Mouse (Mus musculus): ENCODE data around the gene Tfec. TPM values are rescaled to one million over a fixed set of nuclear protein-coding genes. Genes with fewer than 3 reads are reported as not detected.

Gene Tfec
- polyA plus RNA-seq, 1 experiment from 2014 or later = 0.56 TPM

- Histone ChIP-seq H3K27ac (no peak overlapping the region), H3K4me3 (replicated peaks; ENCODE audit: low read length) (no peak overlapping the region), H3K4me2 (replicated peaks) (no peak overlapping the region), H3K9ac (no peak overlapping the region), H3K27me3 (ENCODE audit: control insufficient read depth, insufficient read depth, low read length) (no peaks in the 10 kb centered on the region), H3K36me3 (replicated peaks; ENCODE audit: control insufficient read depth, insufficient read depth) (no peaks in the 10 kb centered on the region), H3K9me3 (ENCODE audit: control insufficient read depth, low read length) (no peaks in the 10 kb centered on the region), H3K4me1 (replicated peaks; ENCODE audit: control insufficient read depth, insufficient read depth, low read length) (no peaks in the 10 kb centered on the region)
- ATAC-seq (ENCODE audit: low FRiP score) (no peak), DNase-seq (ENCODE audit: low spot score) (no peak)
- WGBS = 57% methylated on average over 2 of the region's 2 CpGs
Measured at GRCm38 (mm10) chr6:16870067-16870466, 28.2 kb downstream of the Tfec start.

GRCm38 (mm10) chr6:16868314-16868713 is 29.9 kb downstream of the Tfec start:
- Histone ChIP-seq H3K27ac (no peak overlapping the region), H3K27me3 (ENCODE audit: control insufficient read depth, insufficient read depth, low read length) (no peaks in the 10 kb centered on the region), H3K36me3 (replicated peaks; ENCODE audit: control insufficient read depth, insufficient read depth) (no peaks in the 10 kb centered on the region), H3K4me2 (replicated peaks) (no peak overlapping the region), H3K4me1 (replicated peaks; ENCODE audit: control insufficient read depth, insufficient read depth, low read length) (no peaks in the 10 kb centered on the region), H3K9ac (no peak overlapping the region), H3K9me3 (ENCODE audit: control insufficient read depth, low read length) (no peaks in the 10 kb centered on the region), H3K4me3 (replicated peaks; ENCODE audit: low read length) (no peak overlapping the region)
- no peak for ATAC-seq (ENCODE audit: low FRiP score)
- DNase-seq (ENCODE audit: low spot score) = no peak
- WGBS = 82% methylated on average over 2 of the region's 2 CpGs

- no peak for ATAC-seq (ENCODE audit: low FRiP score)
- no peak overlapping the region for H3K27ac ChIP-seq
- no peaks in the 10 kb centered on the region for H3K36me3 ChIP-seq (replicated peaks; ENCODE audit: control insufficient read depth, insufficient read depth)
- no peak overlapping the region for H3K4me3 ChIP-seq (replicated peaks; ENCODE audit: low read length)
- H3K4me2 ChIP-seq (replicated peaks) = no peak overlapping the region
- no peaks in the 10 kb centered on the region for H3K9me3 ChIP-seq (ENCODE audit: control insufficient read depth, low read length)
- WGBS = 95% methylated on average over 6 of the region's 6 CpGs
- H3K27me3 ChIP-seq (ENCODE audit: control insufficient read depth, insufficient read depth, low read length) = no peaks in the 10 kb centered on the region
- H3K4me1 ChIP-seq (replicated peaks; ENCODE audit: control insufficient read depth, insufficient read depth, low read length) = no peaks in the 10 kb centered on the region
- DNase-seq (ENCODE audit: low spot score) = no peak
- H3K9ac ChIP-seq = no peak overlapping the region
Measured at GRCm38 (mm10) chr6:16862753-16863508, 35.3 kb downstream of the Tfec start.

- Histone ChIP-seq H3K4me2 (replicated peaks) (no peak overlapping the region), H3K4me1 (replicated peaks; ENCODE audit: control insufficient read depth, insufficient read depth, low read length) (no peaks in the 10 kb centered on the region), H3K4me3 (replicated peaks; ENCODE audit: low read length) (no peak overlapping the region), H3K9ac (no peak overlapping the region), H3K36me3 (replicated peaks; ENCODE audit: control insufficient read depth, insufficient read depth) (no peaks in the 10 kb centered on the region), H3K9me3 (ENCODE audit: control insufficient read depth, low read length) (no peaks in the 10 kb centered on the region), H3K27me3 (ENCODE audit: control insufficient read depth, insufficient read depth, low read length) (no peaks in the 10 kb centered on the region), H3K27ac (no peak overlapping the region)
- ATAC-seq (ENCODE audit: low FRiP score) = no peak
- WGBS = 93% methylated on average over 3 of the region's 3 CpGs
- no peak for DNase-seq (ENCODE audit: low spot score)
Measured at GRCm38 (mm10) chr6:16862050-16862449, 36.2 kb downstream of the Tfec start.

- no peaks in the 10 kb centered on the region for H3K36me3 ChIP-seq (replicated peaks; ENCODE audit: control insufficient read depth, insufficient read depth)
- H3K9me3 ChIP-seq (ENCODE audit: control insufficient read depth, low read length) = no peaks in the 10 kb centered on the region
- WGBS = 89% methylated on average over 7 of the region's 7 CpGs
- no peaks in the 10 kb centered on the region for H3K27me3 ChIP-seq (ENCODE audit: control insufficient read depth, insufficient read depth, low read length)
- no peak for ATAC-seq (ENCODE audit: low FRiP score)
- no peak overlapping the region for H3K4me2 ChIP-seq (replicated peaks)
- H3K9ac ChIP-seq = no peak overlapping the region
- H3K27ac ChIP-seq = no peak overlapping the region
- no peaks in the 10 kb centered on the region for H3K4me1 ChIP-seq (replicated peaks; ENCODE audit: control insufficient read depth, insufficient read depth, low read length)
- no peak for DNase-seq (ENCODE audit: low spot score)
- H3K4me3 ChIP-seq (replicated peaks; ENCODE audit: low read length) = no peak overlapping the region
Measured at GRCm38 (mm10) chr6:16855879-16856545, 42.2 kb downstream of the Tfec start.

- no peak overlapping the region for H3K4me3 ChIP-seq (replicated peaks; ENCODE audit: low read length)
- H3K4me2 ChIP-seq (replicated peaks) = no peak overlapping the region
- 85% methylated on average over 9 of the region's 9 CpGs for WGBS
- H3K9ac ChIP-seq = no peak overlapping the region
- no peaks in the 10 kb centered on the region for H3K27me3 ChIP-seq (ENCODE audit: control insufficient read depth, insufficient read depth, low read length)
- ATAC-seq (ENCODE audit: low FRiP score) = no peak
- no peaks in the 10 kb centered on the region for H3K4me1 ChIP-seq (replicated peaks; ENCODE audit: control insufficient read depth, insufficient read depth, low read length)
- no peaks in the 10 kb centered on the region for H3K9me3 ChIP-seq (ENCODE audit: control insufficient read depth, low read length)
- DNase-seq (ENCODE audit: low spot score) = no peak
- H3K36me3 ChIP-seq (replicated peaks; ENCODE audit: control insufficient read depth, insufficient read depth) = no peaks in the 10 kb centered on the region
- H3K27ac ChIP-seq = no peak overlapping the region
Measured at GRCm38 (mm10) chr6:16854977-16855376, 43.3 kb downstream of the Tfec start.

GRCm38 (mm10) chr6:16846521-16846920 is 51.7 kb downstream of the Tfec start:
- DNase-seq (ENCODE audit: low spot score) (no peak), ATAC-seq (ENCODE audit: low FRiP score) (no peak)
- Histone ChIP-seq H3K27me3 (ENCODE audit: control insufficient read depth, insufficient read depth, low read length) (no peaks in the 10 kb centered on the region), H3K4me2 (replicated peaks) (no peak overlapping the region), H3K36me3 (replicated peaks; ENCODE audit: control insufficient read depth, insufficient read depth) (no peaks in the 10 kb centered on the region), H3K4me3 (replicated peaks; ENCODE audit: low read length) (no peak overlapping the region), H3K4me1 (replicated peaks; ENCODE audit: control insufficient read depth, insufficient read depth, low read length) (no peaks in the 10 kb centered on the region), H3K27ac (no peak overlapping the region), H3K9ac (no peak overlapping the region), H3K9me3 (ENCODE audit: control insufficient read depth, low read length) (no peaks in the 10 kb centered on the region)
- WGBS = 89% methylated on average over 7 of the region's 7 CpGs

GRCm38 (mm10) chr6:16835631-16836030 is 62.6 kb downstream of the Tfec start:
- H3K9ac ChIP-seq = no peak overlapping the region
- WGBS = 85% methylated on average over 1 of the region's 1 CpGs
- no peaks in the 10 kb centered on the region for H3K9me3 ChIP-seq (ENCODE audit: control insufficient read depth, low read length)
- H3K36me3 ChIP-seq (replicated peaks; ENCODE audit: control insufficient read depth, insufficient read depth) = no peaks in the 10 kb centered on the region
- ATAC-seq (ENCODE audit: low FRiP score) = no peak
- no peaks in the 10 kb centered on the region for H3K4me1 ChIP-seq (replicated peaks; ENCODE audit: control insufficient read depth, insufficient read depth, low read length)
- H3K4me2 ChIP-seq (replicated peaks) = no peak overlapping the region
- H3K27ac ChIP-seq = no peak overlapping the region
- DNase-seq (ENCODE audit: low spot score) = no peak
- no peak overlapping the region for H3K4me3 ChIP-seq (replicated peaks; ENCODE audit: low read length)
- no peaks in the 10 kb centered on the region for H3K27me3 ChIP-seq (ENCODE audit: control insufficient read depth, insufficient read depth, low read length)

GRCm38 (mm10) chr6:16828304-16828703 is 69.9 kb downstream of the Tfec start:
- Histone ChIP-seq H3K4me1 (replicated peaks; ENCODE audit: control insufficient read depth, insufficient read depth, low read length) (no peaks in the 10 kb centered on the region), H3K9ac (no peak overlapping the region), H3K27me3 (ENCODE audit: control insufficient read depth, insufficient read depth, low read length) (no peaks in the 10 kb centered on the region), H3K9me3 (ENCODE audit: control insufficient read depth, low read length) (no peaks in the 10 kb centered on the region), H3K4me2 (replicated peaks) (no peak overlapping the region), H3K4me3 (replicated peaks; ENCODE audit: low read length) (no peak overlapping the region), H3K27ac (no peak overlapping the region), H3K36me3 (replicated peaks; ENCODE audit: control insufficient read depth, insufficient read depth) (no peaks in the 10 kb centered on the region)
- 0 out of 2 replicates have a peak, but pooled peaks have one; percentile 43 for ATAC-seq (ENCODE audit: low FRiP score)
- no peak for DNase-seq (ENCODE audit: low spot score)
